Mouse (Mus musculus) brain, embryonic 14.5 days (tissue): Measurements from ENCODE around the gene 9230104L09Rik.

Source experiments
- CTCF ChIP-seq: fragments of 200-500 bp; IDR thresholded peaks from 2 replicates; pipeline ENCODE4 v1.5.1; 2012; ENCODE audit warnings: inconsistent platforms, mild to moderate bottlenecking, moderate library complexity, borderline replicate concordance; ENCODE audit not compliant: insufficient read depth, insufficient read length; ENCODE audit errors: extremely low read depth
- POLR2A ChIP-seq: fragments of 200-500 bp; IDR thresholded peaks from 2 replicates; pipeline ENCODE4 v1.6.1; 2012; ENCODE audit warnings: mild to moderate bottlenecking, inconsistent platforms, borderline replicate concordance; ENCODE audit not compliant: poor library complexity, insufficient read depth, insufficient read length, severe bottlenecking; ENCODE audit errors: extremely low read depth

GRCm38 (mm10) chr2:148861693-148862092 is 3.1 kb downstream of the 9230104L09Rik start:
- TF ChIP-seq CTCF = no peak
- no peak for TF ChIP-seq POLR2A
